Mouse (Mus musculus): ENCODE measurements around the gene AI661453.

Gene AI661453

DNA sequence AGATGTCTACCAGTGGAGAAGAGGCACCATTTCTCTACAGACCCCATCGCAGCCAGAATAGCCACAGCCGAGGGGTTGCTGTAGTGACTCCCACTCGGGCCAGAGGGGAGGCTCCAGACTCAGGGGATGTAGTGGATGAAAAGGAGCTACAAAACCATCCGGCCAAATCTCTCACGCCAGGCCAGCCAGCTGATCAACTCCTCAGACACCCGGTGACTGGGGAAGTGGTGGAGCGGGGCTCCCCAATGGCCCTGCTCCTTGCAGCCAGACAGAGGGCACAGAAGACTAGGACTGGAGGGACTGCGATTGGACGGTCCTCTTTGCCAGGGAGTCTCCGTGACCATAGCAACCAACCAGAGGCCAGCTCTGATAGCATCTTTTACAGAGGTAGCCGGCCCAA is 31.2 kb downstream of the AI661453 start:
- DNase-seq (ENCODE audit: low spot score in 2 of 2): no peak

- DNase-seq (ENCODE audit: low spot score in 2 of 2): no peak
Observed at GRCm38 (mm10) chr17:47468063-47468462, 31.6 kb downstream of the AI661453 start.

DNA sequence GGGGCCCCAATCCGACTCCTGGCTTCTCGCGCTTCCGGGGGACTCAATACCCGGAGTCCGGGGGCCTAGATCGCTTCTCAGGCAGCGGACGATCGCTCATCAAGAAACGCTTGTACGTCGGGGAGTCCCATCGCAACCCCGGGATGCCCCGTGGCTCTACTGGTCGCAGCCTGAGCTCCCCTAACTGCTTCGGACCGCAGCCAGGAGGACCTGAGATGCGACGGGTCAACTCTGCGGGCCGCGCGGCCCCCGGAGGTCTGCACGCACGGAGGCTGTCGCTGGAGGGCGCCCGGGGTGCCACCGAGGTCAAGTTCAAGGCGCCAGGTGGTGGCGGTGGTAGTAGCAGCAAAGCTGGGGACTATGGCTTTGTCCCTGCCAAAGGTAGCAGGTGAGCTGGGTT is 32.1 kb downstream of the AI661453 start:
- DNase-seq (ENCODE audit: low spot score in 2 of 2): no peak

- DNase-seq (ENCODE audit: low spot score in 2 of 2): no peak
Observed at GRCm38 (mm10) chr17:47469642-47470041, 33.2 kb downstream of the AI661453 start.

GRCm38 (mm10) chr17:47470121-47470520 is 33.7 kb downstream of the AI661453 start:
- DNase-seq (ENCODE audit: low spot score in 2 of 2): no peak

GRCm38 (mm10) chr17:47470686-47471085 is 34.3 kb downstream of the AI661453 start:
- no peak for DNase-seq (ENCODE audit: low spot score in 2 of 2)

- no peak for DNase-seq (ENCODE audit: low spot score in 2 of 2)
Observed at GRCm38 (mm10) chr17:47472435-47473350, 36.3 kb downstream of the AI661453 start.

DNA sequence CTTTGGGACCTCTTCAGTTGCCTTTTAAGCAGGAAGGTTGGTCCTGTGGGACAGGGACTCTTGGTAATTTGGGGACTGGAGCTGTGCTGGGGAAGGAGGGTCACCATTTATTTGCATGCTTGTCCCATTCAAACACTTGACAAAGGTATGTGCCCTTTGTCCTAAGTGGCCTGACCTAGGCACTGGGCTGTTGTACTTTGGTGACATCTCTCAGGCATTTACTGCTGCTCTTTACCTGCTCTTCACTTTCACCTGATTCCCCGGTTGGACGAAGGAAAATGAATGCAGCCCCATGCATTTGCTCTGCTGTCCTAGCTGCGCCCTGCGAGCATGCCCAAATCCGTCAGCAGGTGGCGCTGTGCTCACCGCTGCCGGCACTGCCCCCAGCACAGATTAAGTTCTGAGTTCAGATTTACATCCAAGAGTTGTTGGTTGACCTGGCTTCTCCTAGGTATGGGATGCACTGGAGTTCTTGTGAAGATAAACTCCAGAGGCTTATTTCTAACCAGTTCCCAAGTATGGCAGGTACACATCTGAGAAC is 37.1 kb downstream of the AI661453 start:
- DNase-seq (ENCODE audit: low spot score in 2 of 2): no peak

GRCm38 (mm10) chr17:47474250-47474649 is 37.8 kb downstream of the AI661453 start:
- no peak for DNase-seq (ENCODE audit: low spot score in 2 of 2)

DNA sequence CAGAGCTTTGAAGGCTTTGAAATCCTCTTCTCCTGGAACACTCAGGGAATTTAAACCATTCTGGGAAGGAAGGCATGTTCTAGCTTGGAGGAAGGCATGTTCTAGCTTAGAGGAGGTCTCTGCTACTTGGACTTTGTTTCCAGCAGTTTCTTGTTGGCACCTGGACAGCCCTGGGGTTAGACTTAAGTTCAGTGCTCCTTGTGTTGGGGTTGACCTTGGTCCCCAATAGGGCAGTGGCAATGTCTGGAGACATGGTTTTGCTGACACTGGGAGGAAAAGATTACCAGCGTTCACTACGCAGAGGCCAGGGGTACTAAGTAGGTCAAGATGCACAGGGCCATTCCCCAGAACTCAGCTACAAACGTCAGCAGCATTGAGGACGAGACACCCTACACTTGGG is 38.8 kb downstream of the AI661453 start:
- no peak for DNase-seq (ENCODE audit: low spot score in 2 of 2)

GRCm38 (mm10) chr17:47475714-47476113 is 39.3 kb downstream of the AI661453 start:
- no peak for DNase-seq (ENCODE audit: low spot score in 2 of 2)

GRCm38 (mm10) chr17:47479887-47480286 is 43.5 kb downstream of the AI661453 start:
- DNase-seq (ENCODE audit: low spot score in 2 of 2): no peak

GRCm38 (mm10) chr17:47482401-47482800 is 46.0 kb downstream of the AI661453 start:
- no peak for DNase-seq (ENCODE audit: low spot score in 2 of 2)

DNA sequence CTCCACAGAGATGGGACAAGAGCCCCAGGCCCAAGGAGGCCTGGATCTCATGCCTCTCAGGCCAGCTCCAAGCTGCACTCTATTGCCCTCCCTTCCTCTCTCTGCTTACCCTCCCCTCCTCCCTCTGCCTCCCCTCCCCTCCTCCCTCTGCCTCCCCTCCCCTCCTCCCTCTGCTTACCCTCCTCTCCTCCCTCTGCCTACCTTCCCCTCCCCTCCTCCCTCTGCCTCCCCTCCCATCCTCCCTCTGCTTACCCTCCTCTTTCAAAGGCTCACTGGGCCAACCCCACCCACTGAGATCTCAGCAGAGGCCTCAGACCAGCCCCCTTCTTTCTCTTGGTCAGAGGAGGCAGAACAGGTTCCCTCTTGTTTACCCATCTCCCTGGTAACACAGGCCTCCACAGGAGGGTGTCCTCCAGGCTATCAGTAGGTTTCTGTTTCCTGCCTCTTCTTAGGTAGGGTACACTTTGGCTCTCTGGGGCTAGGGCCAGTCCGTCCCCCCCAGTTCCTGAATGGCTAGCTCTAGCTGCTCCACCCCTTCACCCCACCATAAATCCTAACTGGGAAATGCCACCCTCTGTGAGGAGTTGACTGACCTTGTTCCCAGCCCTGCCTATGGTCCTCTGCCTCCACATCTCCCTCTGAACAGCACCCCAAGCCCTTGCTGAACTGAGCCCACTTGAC is 48.0 kb downstream of the AI661453 start:
- DNase-seq (ENCODE audit: low spot score in 2 of 2): no peak

DNA sequence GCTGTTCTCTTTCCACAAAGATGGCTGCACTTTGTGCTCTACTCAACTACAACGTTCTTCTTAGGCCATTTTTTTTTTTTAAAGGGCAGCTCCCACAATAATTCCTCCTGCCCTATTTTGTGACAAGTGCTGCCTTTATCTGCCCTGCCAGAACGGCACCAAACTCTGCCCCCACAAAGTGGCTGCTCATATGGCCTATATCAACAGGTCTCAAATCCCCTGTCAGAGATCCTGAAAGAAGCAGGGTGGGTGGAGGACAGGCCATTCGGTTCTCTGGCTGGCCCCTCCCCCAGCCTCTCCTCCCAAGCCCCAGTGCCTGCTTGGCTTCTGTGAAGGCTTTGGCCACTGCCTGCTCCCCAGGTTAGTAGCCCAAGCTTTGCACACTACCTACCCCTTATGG is 48.6 kb downstream of the AI661453 start:
- no peak for DNase-seq (ENCODE audit: low spot score in 2 of 2)

GRCm38 (mm10) chr17:47485791-47486190 is 49.4 kb downstream of the AI661453 start:
- no peak for DNase-seq (ENCODE audit: low spot score in 2 of 2)

- DNase-seq (ENCODE audit: low spot score in 2 of 2): no peak
Observed at GRCm38 (mm10) chr17:47490791-47491190, 54.4 kb downstream of the AI661453 start.

- no peak for DNase-seq (ENCODE audit: low spot score in 2 of 2)
Observed at GRCm38 (mm10) chr17:47492731-47493130, 56.3 kb downstream of the AI661453 start.

DNA sequence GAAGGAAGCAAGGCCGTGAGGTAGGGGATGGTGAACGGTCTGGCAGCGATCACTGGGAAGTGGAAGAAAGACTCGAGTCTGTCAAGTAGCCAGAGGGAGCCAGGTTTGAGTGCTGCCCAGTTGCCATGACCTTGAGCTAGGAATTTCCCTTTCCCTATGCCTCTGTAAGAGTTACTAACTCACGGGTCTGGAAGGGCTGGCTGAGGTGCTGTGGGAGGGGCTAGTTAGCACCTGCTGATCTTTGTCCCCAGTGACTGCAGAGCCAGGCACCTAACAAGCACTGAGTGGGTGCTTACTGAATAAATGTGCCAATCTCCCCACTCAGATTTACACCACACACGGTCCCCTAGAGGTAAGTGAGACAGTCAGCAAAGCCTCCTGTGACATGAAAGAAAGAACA is 57.2 kb downstream of the AI661453 start:
- DNase-seq (ENCODE audit: low spot score in 2 of 2): no peak

- no peak for DNase-seq (ENCODE audit: low spot score in 2 of 2)
Observed at GRCm38 (mm10) chr17:47494132-47494531, 57.7 kb downstream of the AI661453 start.

DNA sequence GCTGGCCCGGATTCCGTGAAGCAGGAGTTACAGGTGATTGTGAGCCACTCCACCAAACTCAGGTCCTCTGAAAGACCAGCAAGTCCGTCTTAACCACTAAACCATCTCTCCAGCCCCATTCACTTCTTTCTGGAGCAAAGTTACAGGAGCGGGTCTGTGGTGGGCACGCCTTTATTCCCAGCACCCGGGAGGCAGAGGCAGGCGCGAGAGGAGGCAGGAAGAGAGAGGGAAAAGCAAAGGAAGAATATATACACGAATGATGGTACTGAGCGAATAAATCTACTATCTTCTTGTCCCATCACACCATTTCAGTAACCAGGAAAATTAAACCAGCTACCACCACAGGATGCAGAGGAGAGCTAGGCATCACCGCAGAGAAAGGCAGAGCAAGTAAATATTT is 65.1 kb downstream of the AI661453 start:
- DNase-seq (ENCODE audit: low spot score in 2 of 2): no peak

- peak; percentile 82 to 91 for DNase-seq (ENCODE audit: low spot score in 2 of 2)
Observed at GRCm38 (mm10) chr17:47501946-47502706, 65.7 kb downstream of the AI661453 start, which contains the start of gene Taf8. Gene Taf8, minus strand, starts transcription at chr17:47502292.
